ENCODE assay signal across 9 mouse cellular contexts in genomic region chr1:42714016-42714931, GRCm38 (mm10). TPM values are rescaled to one million over a fixed set of nuclear protein-coding genes. Genes with fewer than 3 reads are reported as not detected.
DNase-seq lines count a peak whose midpoint lies in the region; ATAC-seq and TF ChIP-seq lines count a peak whose summit lies in the region.
"Had no signal": no experiment of that assay in that cellular context is flagged by ENCODE, and none has a peak within 500 bp of the region (broad histone marks: within the 10 kb centered on the region; RNA-seq: fewer than 3 reads in every experiment).

No protein-coding gene starts in this region.

- H3K4me2 ChIP-seq in forebrain, embryonic 13.5 days: peak overlapping the region; percentile 86
- peak overlapping the region; percentile 49 for H3K4me2 ChIP-seq in intestine, embryonic 14.5 days (ENCODE audit: low read length)
- peak overlapping the region; percentile 78 for H3K4me2 ChIP-seq in limb, embryonic 12.5 days
- H3K4me2 ChIP-seq in midbrain, embryonic 16.5 days (ENCODE audit: low read length): peak overlapping the region; percentile 72

- peak; percentile 54 for ATAC-seq in forebrain, embryonic 13.5 days
- ATAC-seq in intestine, embryonic 14.5 days (replicated peaks; ENCODE audit: low FRiP score, low TSS enrichment, low read depth): peak; percentile 70
- ATAC-seq in limb, embryonic 12.5 days (ENCODE audit: insufficient number of reproducible peaks, insufficient read depth, low FRiP score, low TSS enrichment, low read depth): no peak
- ATAC-seq in midbrain, embryonic 16.5 days: peak; percentile 66

- intact Hi-C loops in heart, adult 2 months (cut with DNase I): loop anchor here (10.0 kb wide), 2 partner anchors 1559 to 1829 kb away; no protein-coding TSS in a partner anchor
- intact Hi-C loops in heart, postnatal 36 days (cut with DNase I): loop anchor here (5.0 to 10.0 kb wide), 3 partner anchors 1449 to 1829 kb away; no protein-coding TSS in a partner anchor

- no peaks in the 10 kb centered on the region for H3K79me2 ChIP-seq in heart, adult 2 months (replicated peaks; ENCODE audit: control insufficient read depth, insufficient read depth, low read length)

- H3K36me3 ChIP-seq in heart, adult 2 months (ENCODE audit: control insufficient read depth, insufficient read depth, low read length): no peaks in the 10 kb centered on the region
- no peaks in the 10 kb centered on the region for H3K36me3 ChIP-seq in forebrain, embryonic 13.5 days (ENCODE audit: poor library complexity, severe bottlenecking)
- H3K36me3 ChIP-seq in intestine, embryonic 14.5 days (ENCODE audit: control insufficient read depth, insufficient read depth, low read length): no peaks in the 10 kb centered on the region
- H3K36me3 ChIP-seq in limb, embryonic 12.5 days: no peaks in the 10 kb centered on the region
- no peaks in the 10 kb centered on the region for H3K36me3 ChIP-seq in midbrain, embryonic 16.5 days (ENCODE audit: control insufficient read depth, insufficient read depth, low read length)
- H3K36me3 ChIP-seq: G1E had no signal

- peak in 1 of 2 experiments; percentile 22 for DNase-seq in heart, adult 2 months
- DNase-seq in heart, postnatal 36 days: no peak
- peak; percentile 72 for DNase-seq in intestine, embryonic 14.5 days (ENCODE audit: low spot score)
- DNase-seq in thymus, postnatal 25 days: no peak

- peaks cover 23% of the 10 kb centered on the region for H3K27me3 ChIP-seq in heart, adult 2 months (ENCODE audit: control insufficient read depth, insufficient read depth, low read length)
- 0 out of 2 replicates have a peak, but pooled peaks cover 3% of the 10 kb centered on the region for H3K27me3 ChIP-seq in forebrain, embryonic 13.5 days
- peaks cover 84% of the 10 kb centered on the region for H3K27me3 ChIP-seq in intestine, embryonic 14.5 days (replicated peaks; ENCODE audit: control insufficient read depth, insufficient read depth, low read length)
- H3K27me3 ChIP-seq in limb, embryonic 12.5 days: peaks cover 72% of the 10 kb centered on the region
- no peaks in the 10 kb centered on the region for H3K27me3 ChIP-seq in midbrain, embryonic 16.5 days (ENCODE audit: control insufficient read depth, insufficient read depth, low read depth, low read length)

- TF ChIP-seq POLR2A in heart, adult 2 months (IDR thresholded peaks at IDR 0.05; ENCODE audit: insufficient read depth, low read depth, low read length): no peak

- H3K4me3 ChIP-seq in heart, adult 2 months: peak overlapping the region; percentile 26
- peak overlapping the region; percentile 49 for H3K4me3 ChIP-seq in brown adipose tissue, adult 24 weeks (ENCODE audit: insufficient read depth, low read depth, low read length)
- H3K4me3 ChIP-seq in forebrain, embryonic 13.5 days: peak overlapping the region; percentile 64
- H3K4me3 ChIP-seq in intestine, embryonic 14.5 days (ENCODE audit: low read depth, low read length): peak overlapping the region; percentile 28
- peak overlapping the region; percentile 39 for H3K4me3 ChIP-seq in limb, embryonic 12.5 days (replicated peaks)
- peak overlapping the region; percentile 47 for H3K4me3 ChIP-seq in midbrain, embryonic 16.5 days (ENCODE audit: low read depth, low read length)

- no peak overlapping the region for H3K9ac ChIP-seq in heart, adult 2 months (ENCODE audit: low read depth, low read length)
- H3K9ac ChIP-seq in forebrain, embryonic 13.5 days: peak overlapping the region; percentile 96
- no peak overlapping the region for H3K9ac ChIP-seq in intestine, embryonic 14.5 days (ENCODE audit: low read length)
- no peak overlapping the region; the same call in 1 of the 2 replicates for H3K9ac ChIP-seq in limb, embryonic 12.5 days (replicated peaks)
- peak overlapping the region; percentile 62 for H3K9ac ChIP-seq in midbrain, embryonic 16.5 days (ENCODE audit: low read depth, low read length)

- no peak for TF ChIP-seq EP300 in heart, adult 2 months (IDR thresholded peaks at IDR 0.05; ENCODE audit: insufficient read depth, low read depth, low read length)

- WGBS in heart, adult 2 months: 1% methylated on average over 28 of the region's 31 CpGs
- WGBS in forebrain, embryonic 13.5 days: 2% methylated on average over 23 of the region's 31 CpGs
- WGBS in intestine, embryonic 14.5 days: 3% methylated on average over 27 of the region's 31 CpGs
- WGBS in limb, embryonic 12.5 days: 1% methylated on average over 24 of the region's 31 CpGs
- WGBS in midbrain, embryonic 16.5 days: 2% methylated on average over 22 of the region's 31 CpGs

- H3K9me3 ChIP-seq in forebrain, embryonic 13.5 days (replicated peaks): no peaks in the 10 kb centered on the region
- no peaks in the 10 kb centered on the region for H3K9me3 ChIP-seq in intestine, embryonic 14.5 days (ENCODE audit: control insufficient read depth, low read length)
- H3K9me3 ChIP-seq in limb, embryonic 12.5 days: no peaks in the 10 kb centered on the region
- no peaks in the 10 kb centered on the region for H3K9me3 ChIP-seq in midbrain, embryonic 16.5 days (replicated peaks; ENCODE audit: control insufficient read depth, low read length, poor library complexity, severe bottlenecking)
- H3K9me3 ChIP-seq: G1E had no signal

- peak; percentile 62 for TF ChIP-seq CTCF in heart, adult 2 months (IDR thresholded peaks at IDR 0.05)

- H3K4me1 ChIP-seq in heart, adult 2 months (ENCODE audit: control insufficient read depth, insufficient read depth, low read length): no peaks in the 10 kb centered on the region; the same call in 1 of the 2 replicates
- H3K4me1 ChIP-seq in brown adipose tissue, adult 24 weeks (ENCODE audit: control insufficient read depth, insufficient read depth, insufficient read length, low read length): 0 out of 2 replicates have a peak, but pooled peaks cover 7% of the 10 kb centered on the region
- H3K4me1 ChIP-seq in forebrain, embryonic 13.5 days: peaks cover 42% of the 10 kb centered on the region
- 0 out of 2 replicates have a peak, but pooled peaks cover 3% of the 10 kb centered on the region for H3K4me1 ChIP-seq in intestine, embryonic 14.5 days (replicated peaks; ENCODE audit: control insufficient read depth, insufficient read depth, low read length)
- H3K4me1 ChIP-seq in limb, embryonic 12.5 days (replicated peaks): peaks cover 12% of the 10 kb centered on the region
- peaks cover 17% of the 10 kb centered on the region for H3K4me1 ChIP-seq in midbrain, embryonic 16.5 days (ENCODE audit: control insufficient read depth, insufficient read depth, low read length)

- H3K27ac ChIP-seq in heart, adult 2 months: no peak overlapping the region
- no peak overlapping the region for H3K27ac ChIP-seq in brown adipose tissue, adult 24 weeks (replicated peaks; ENCODE audit: low read depth, low read length)
- H3K27ac ChIP-seq in forebrain, embryonic 13.5 days: peak overlapping the region; percentile 95
- H3K27ac ChIP-seq in intestine, embryonic 14.5 days (ENCODE audit: low read depth): no peak overlapping the region
- no peak overlapping the region for H3K27ac ChIP-seq in limb, embryonic 12.5 days
- peak overlapping the region; percentile 69 for H3K27ac ChIP-seq in midbrain, embryonic 16.5 days (ENCODE audit: low read length)

RNA-seq across cellular contexts. Expression of gene Pou3f3, which starts 18.7 kb away (rescaled TPM):
- not detected for total RNA-seq in heart, adult 2 months (2021)
- not detected in 2 replicates for polyA plus RNA-seq in heart, adult 2 months (2012; rRNA removed)
- not detected for total RNA-seq in heart, postnatal 36 days (2021)
- polyA plus RNA-seq in brown adipose tissue, adult 24 weeks (2012; ENCODE audit: insufficient read depth, insufficient read length, missing spikeins): not detected in 2 replicates
- polyA plus RNA-seq in forebrain, embryonic 13.5 days (2015; fragmentation: Nextera tagmentation; extraction: Ambion mirVana): 37.1 and 44.2 TPM in 2 replicates
- polyA plus RNA-seq in intestine, embryonic 14.5 days (2014; fragmentation: Nextera tagmentation; extraction: Ambion mirVana): 0.24 and 0.28 TPM in 2 replicates
- 0.50 and 0.93 TPM in 2 replicates for polyA plus RNA-seq in limb, embryonic 12.5 days (2016; fragmentation: Nextera tagmentation; extraction: Ambion mirVana)
- 14.3 and 14.9 TPM in 2 replicates for polyA plus RNA-seq in midbrain, embryonic 16.5 days (2015; fragmentation: Nextera tagmentation; extraction: Ambion mirVana)
- polyA plus RNA-seq: G1E had no signal

Comparison
In these comparisons a context has a peak if more than half of its experiments do, and no peak if none do; other contexts are left out.
1. H3K27ac ChIP-seq: peak in forebrain, embryonic 13.5 days (single experiment) and midbrain, embryonic 16.5 days (single experiment); none in heart, adult 2 months (single experiment), brown adipose tissue, adult 24 weeks (single experiment), intestine, embryonic 14.5 days (single experiment) and limb, embryonic 12.5 days (single experiment).
2. H3K9ac ChIP-seq: peak in forebrain, embryonic 13.5 days (single experiment) and midbrain, embryonic 16.5 days (single experiment); none in heart, adult 2 months (single experiment), intestine, embryonic 14.5 days (single experiment) and limb, embryonic 12.5 days (single experiment).
3. Peak in every context shown above with its lines, with median percentiles within 50 percentile points of each other: H3K4me3 ChIP-seq and H3K4me2 ChIP-seq.